ENCODE assay signal across 24 mouse cellular contexts in genomic region chr13:52987880-52988279, GRCm38 (mm10).
"Had no signal": no experiment of that assay in that cellular context is flagged by ENCODE, and none has a peak within 500 bp of the region (broad histone marks: within the 10 kb centered on the region; RNA-seq: fewer than 3 reads in every experiment).

No protein-coding gene starts in this region.

- H3K27me3 ChIP-seq: heart, embryonic 13.5 days; heart, embryonic 15.5 days; hindbrain, embryonic 13.5 days; hindbrain, embryonic 15.5 days had no signal

- H3K27ac ChIP-seq: heart, adult 2 months; heart, embryonic 13.5 days; heart, embryonic 15.5 days; hindbrain, embryonic 13.5 days; hindbrain, embryonic 15.5 days; hindbrain, postnatal 0 days; kidney, postnatal 0 days; limb, embryonic 10.5 days; limb, embryonic 12.5 days had no signal

- DNase-seq: forebrain, postnatal 0 days; gastrocnemius, postnatal 14 days; gastrocnemius, postnatal 36 days; heart, adult 11 months; heart, adult 2 months; heart, postnatal 14 days; heart, postnatal 36 days; kidney, adult 18-20 months; kidney, adult 8-10 months; kidney, postnatal 14 days; kidney, postnatal 36 days; layer of hippocampus, adult 9-11 months; layer of hippocampus, postnatal 36 days; liver had no signal

- H3K4me3 ChIP-seq: heart, adult 2 months; heart, embryonic 13.5 days; heart, embryonic 15.5 days; hindbrain, embryonic 13.5 days; hindbrain, embryonic 15.5 days; limb, embryonic 10.5 days; limb, embryonic 12.5 days had no signal

- H3K9me3 ChIP-seq: heart, embryonic 13.5 days; heart, embryonic 15.5 days; hindbrain, embryonic 13.5 days; hindbrain, embryonic 15.5 days; limb, embryonic 10.5 days; limb, embryonic 12.5 days had no signal

- H3K9ac ChIP-seq: forebrain, postnatal 0 days; heart, embryonic 13.5 days; heart, embryonic 15.5 days; hindbrain, embryonic 13.5 days; hindbrain, embryonic 15.5 days; limb, embryonic 12.5 days had no signal

- H3K4me2 ChIP-seq: heart, embryonic 11.5 days; heart, embryonic 13.5 days; heart, embryonic 15.5 days; hindbrain, embryonic 13.5 days; hindbrain, embryonic 15.5 days; limb, embryonic 12.5 days; liver, embryonic 11.5 days had no signal

- ATAC-seq: forebrain, postnatal 0 days; hindbrain, postnatal 0 days had no signal

- H3K36me3 ChIP-seq: heart, embryonic 13.5 days; heart, embryonic 15.5 days; hindbrain, embryonic 13.5 days; hindbrain, embryonic 15.5 days; limb, embryonic 10.5 days; limb, embryonic 12.5 days had no signal

- H3K4me1 ChIP-seq: hindbrain, embryonic 13.5 days; hindbrain, embryonic 15.5 days had no signal
